Mouse (Mus musculus): Measurements from ENCODE around the gene Rxfp4. TPM values are rescaled to one million over a fixed set of nuclear protein-coding genes. Genes with fewer than 3 reads are reported as not detected.

Rxfp4 gene
- polyA plus RNA-seq, 1 experiment from 2014 or later, result not detected

DNA sequence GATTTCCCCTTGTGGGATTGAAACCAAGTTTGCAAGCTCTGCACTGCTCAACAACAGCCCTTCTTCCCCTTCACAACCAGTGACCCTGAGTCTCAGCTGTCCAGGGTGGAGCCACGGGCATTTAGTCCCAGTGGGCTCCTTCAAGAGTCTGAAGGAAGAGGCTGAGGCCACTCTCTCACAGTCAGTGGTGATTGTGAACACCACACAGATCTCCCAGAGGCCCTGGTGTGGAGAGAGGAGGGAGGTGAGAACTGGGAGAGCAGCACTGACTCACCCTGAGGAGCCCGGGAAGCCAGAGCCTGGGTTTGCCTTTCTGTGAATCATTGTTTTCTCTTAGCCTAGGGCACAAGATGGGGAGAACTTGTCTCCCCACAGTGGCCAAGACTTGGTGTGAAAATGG is 28.0 kb downstream of the Rxfp4 start:
- H3K4me1 ChIP-seq (replicated peaks; ENCODE audit: control insufficient read depth, insufficient read depth, low read length), result peaks cover 51% of the 10 kb centered on the region
- H3K9me3 ChIP-seq (ENCODE audit: control insufficient read depth, low read length), result no peaks in the 10 kb centered on the region
- WGBS, result 20% methylated on average over 2 of the region's 2 CpGs
- peaks cover 35% of the 10 kb centered on the region for H3K36me3 ChIP-seq (replicated peaks; ENCODE audit: control insufficient read depth, insufficient read depth)
- DNase-seq (ENCODE audit: low spot score) (no peak), ATAC-seq (ENCODE audit: low FRiP score) (no peak)
- H3K4me3 ChIP-seq (replicated peaks; ENCODE audit: low read length), result peak overlapping the region; percentile 70
- H3K4me2 ChIP-seq (replicated peaks), result peak overlapping the region; percentile 98
- H3K27ac ChIP-seq, result peak overlapping the region; percentile 97
- H3K27me3 ChIP-seq (ENCODE audit: control insufficient read depth, insufficient read depth, low read length), result no peaks in the 10 kb centered on the region
- H3K9ac ChIP-seq, result peak overlapping the region; percentile 99

- 4% methylated on average over 4 of the region's 4 CpGs for WGBS
- no peaks in the 10 kb centered on the region for H3K27me3 ChIP-seq (ENCODE audit: control insufficient read depth, insufficient read depth, low read length)
- DNase-seq (ENCODE audit: low spot score), result no peak
- peaks cover 50% of the 10 kb centered on the region for H3K4me1 ChIP-seq (replicated peaks; ENCODE audit: control insufficient read depth, insufficient read depth, low read length)
- peak overlapping the region; percentile 70 for H3K4me3 ChIP-seq (replicated peaks; ENCODE audit: low read length)
- peaks cover 28% of the 10 kb centered on the region for H3K36me3 ChIP-seq (replicated peaks; ENCODE audit: control insufficient read depth, insufficient read depth)
- H3K9ac ChIP-seq, result peak overlapping the region; percentile 99
- H3K4me2 ChIP-seq (replicated peaks), result peak overlapping the region; percentile 98
- H3K9me3 ChIP-seq (ENCODE audit: control insufficient read depth, low read length), result no peaks in the 10 kb centered on the region
- peak overlapping the region; percentile 97 for H3K27ac ChIP-seq
- ATAC-seq (ENCODE audit: low FRiP score), result no peak
Measured at GRCm38 (mm10) chr3:88624324-88624723, 28.6 kb downstream of the Rxfp4 start.

DNA sequence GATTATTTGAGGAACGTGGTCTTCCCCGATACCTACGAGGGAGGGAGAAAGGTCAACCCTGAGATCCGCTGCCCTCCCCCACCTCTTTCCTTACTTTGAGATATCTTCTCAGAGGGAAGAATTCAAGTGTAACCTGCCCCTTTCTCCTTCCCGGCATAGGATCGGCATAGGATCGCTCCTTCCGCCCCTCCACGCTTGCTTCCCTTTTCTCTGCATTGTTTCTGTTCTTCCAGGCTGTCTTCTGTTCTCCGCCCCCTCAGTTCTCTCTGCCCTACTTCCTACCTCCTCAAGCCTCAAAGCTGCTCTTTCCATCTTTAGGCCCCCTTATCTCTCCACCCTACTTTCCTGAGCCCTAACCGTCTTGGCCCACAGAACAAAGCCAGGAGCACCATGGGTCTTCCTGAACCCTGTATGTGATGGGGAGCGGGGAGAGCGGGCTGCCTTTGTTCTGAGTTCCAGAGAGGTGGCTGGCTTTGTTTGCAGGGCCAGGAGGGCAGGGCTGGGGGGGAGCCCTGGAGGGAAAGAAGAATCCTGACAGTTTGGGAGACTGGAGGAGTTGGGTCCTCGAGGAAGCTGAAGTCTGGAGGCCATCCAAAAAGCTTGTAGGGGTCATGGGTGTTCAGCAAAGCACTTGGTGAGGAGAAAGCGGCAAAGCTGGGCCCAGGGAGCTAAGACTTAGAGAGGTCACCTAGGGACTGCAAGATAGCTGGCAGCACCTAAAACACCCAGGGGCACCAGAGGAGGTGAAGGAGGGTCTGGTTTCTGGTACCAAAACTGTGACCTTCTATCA is 29.4 kb downstream of the Rxfp4 start:
- H3K9ac ChIP-seq, result peak overlapping the region; percentile 99
- WGBS, result 0% methylated on average over 15 of the region's 15 CpGs
- peak overlapping the region; percentile 97 for H3K27ac ChIP-seq
- H3K36me3 ChIP-seq (replicated peaks; ENCODE audit: control insufficient read depth, insufficient read depth), result peaks cover 21% of the 10 kb centered on the region; the same call in 1 of the 2 replicates
- peak overlapping the region; percentile 98 for H3K4me2 ChIP-seq (replicated peaks)
- peaks cover 46% of the 10 kb centered on the region for H3K4me1 ChIP-seq (replicated peaks; ENCODE audit: control insufficient read depth, insufficient read depth, low read length)
- H3K27me3 ChIP-seq (ENCODE audit: control insufficient read depth, insufficient read depth, low read length), result no peaks in the 10 kb centered on the region
- peak overlapping the region; percentile 70 for H3K4me3 ChIP-seq (replicated peaks; ENCODE audit: low read length)
- H3K9me3 ChIP-seq (ENCODE audit: control insufficient read depth, low read length), result no peaks in the 10 kb centered on the region
- DNase-seq (ENCODE audit: low spot score), result peak; percentile 53
- no peak for ATAC-seq (ENCODE audit: low FRiP score)

GRCm38 (mm10) chr3:88622941-88623345 is 30.0 kb downstream of the Rxfp4 start:
- H3K4me2 ChIP-seq (replicated peaks), result peak overlapping the region; percentile 98
- H3K9me3 ChIP-seq (ENCODE audit: control insufficient read depth, low read length), result no peaks in the 10 kb centered on the region
- 0% methylated on average over 6 of the region's 6 CpGs for WGBS
- no peaks in the 10 kb centered on the region for H3K27me3 ChIP-seq (ENCODE audit: control insufficient read depth, insufficient read depth, low read length)
- ATAC-seq (ENCODE audit: low FRiP score) (peak; percentile 32; the same call in 1 of the 2 replicates), DNase-seq (ENCODE audit: low spot score) (peak; percentile 65)
- peaks cover 15% of the 10 kb centered on the region; the same call in 1 of the 2 replicates for H3K36me3 ChIP-seq (replicated peaks; ENCODE audit: control insufficient read depth, insufficient read depth)
- peak overlapping the region; percentile 99 for H3K9ac ChIP-seq
- peaks cover 40% of the 10 kb centered on the region for H3K4me1 ChIP-seq (replicated peaks; ENCODE audit: control insufficient read depth, insufficient read depth, low read length)
- H3K4me3 ChIP-seq (replicated peaks; ENCODE audit: low read length), result peak overlapping the region; percentile 70
- peak overlapping the region; percentile 97 for H3K27ac ChIP-seq

DNA sequence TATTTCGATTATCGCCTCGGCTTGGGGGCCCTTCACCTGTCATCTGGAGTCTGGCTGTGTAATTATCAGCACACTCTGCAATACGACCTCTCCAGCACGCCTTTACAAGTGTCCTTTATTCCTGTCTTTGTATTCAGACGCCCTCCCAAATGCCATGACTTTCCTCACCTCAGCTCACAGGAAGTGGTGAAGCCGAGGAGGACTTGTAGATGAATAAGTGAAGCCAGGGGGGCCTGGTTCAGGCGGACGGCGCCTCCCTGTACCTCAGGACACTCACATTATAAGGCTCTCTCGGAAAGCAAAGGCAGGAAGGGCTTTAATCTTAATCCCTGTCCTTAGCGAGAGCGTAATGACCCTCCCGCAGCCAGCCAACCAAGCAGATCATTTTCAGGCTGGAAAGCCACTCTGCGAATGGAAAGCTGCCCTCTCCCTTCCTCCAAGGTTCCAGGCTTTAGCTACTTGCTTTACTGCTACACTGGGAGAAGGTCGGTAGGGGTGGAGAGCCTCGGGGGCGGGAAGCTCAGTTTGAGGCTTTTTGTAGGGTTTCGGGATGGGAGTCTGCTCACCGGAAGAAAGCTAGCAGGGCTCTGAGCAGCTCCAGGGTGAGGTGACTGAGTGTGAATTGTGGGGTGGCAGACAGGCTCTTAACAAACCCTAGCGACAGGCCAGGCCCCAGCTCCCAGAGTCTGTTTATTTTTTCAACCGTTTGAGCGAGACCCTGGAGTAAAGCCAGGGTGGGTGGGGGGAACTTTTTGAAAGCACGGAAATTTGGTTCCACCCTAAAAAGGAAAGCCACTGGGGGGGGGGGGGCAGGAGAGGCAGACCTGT is 30.6 kb downstream of the Rxfp4 start:
- Histone ChIP-seq H3K27ac (peak overlapping the region; percentile 97), H3K9ac (peak overlapping the region; percentile 99), H3K4me3 (replicated peaks; ENCODE audit: low read length) (peak overlapping the region; percentile 70), H3K9me3 (ENCODE audit: control insufficient read depth, low read length) (no peaks in the 10 kb centered on the region), H3K4me2 (replicated peaks) (peak overlapping the region; percentile 98), H3K36me3 (replicated peaks; ENCODE audit: control insufficient read depth, insufficient read depth) (peaks cover 15% of the 10 kb centered on the region; the same call in 1 of the 2 replicates), H3K27me3 (ENCODE audit: control insufficient read depth, insufficient read depth, low read length) (no peaks in the 10 kb centered on the region), H3K4me1 (replicated peaks; ENCODE audit: control insufficient read depth, insufficient read depth, low read length) (peaks cover 40% of the 10 kb centered on the region)
- under 1% methylated on average over 24 of the region's 24 CpGs for WGBS
- peak; percentile 38 for DNase-seq (ENCODE audit: low spot score)
- 0 out of 2 replicates have a peak, but pooled peaks have one; percentile 5 for ATAC-seq (ENCODE audit: low FRiP score)

GRCm38 (mm10) chr3:88621537-88622112 is 31.3 kb downstream of the Rxfp4 start:
- DNase-seq (ENCODE audit: low spot score) (peak; percentile 46), ATAC-seq (ENCODE audit: low FRiP score) (peak; percentile 16)
- WGBS, result under 1% methylated on average over 35 of the region's 36 CpGs
- peaks cover 15% of the 10 kb centered on the region; the same call in 1 of the 2 replicates for H3K36me3 ChIP-seq (replicated peaks; ENCODE audit: control insufficient read depth, insufficient read depth)
- H3K4me3 ChIP-seq (replicated peaks; ENCODE audit: low read length), result peak overlapping the region; percentile 70
- H3K9me3 ChIP-seq (ENCODE audit: control insufficient read depth, low read length), result no peaks in the 10 kb centered on the region
- H3K4me2 ChIP-seq (replicated peaks), result peak overlapping the region; percentile 98
- peak overlapping the region; percentile 97 for H3K27ac ChIP-seq
- no peaks in the 10 kb centered on the region for H3K27me3 ChIP-seq (ENCODE audit: control insufficient read depth, insufficient read depth, low read length)
- peak overlapping the region; percentile 99 for H3K9ac ChIP-seq
- H3K4me1 ChIP-seq (replicated peaks; ENCODE audit: control insufficient read depth, insufficient read depth, low read length), result peaks cover 35% of the 10 kb centered on the region

DNA sequence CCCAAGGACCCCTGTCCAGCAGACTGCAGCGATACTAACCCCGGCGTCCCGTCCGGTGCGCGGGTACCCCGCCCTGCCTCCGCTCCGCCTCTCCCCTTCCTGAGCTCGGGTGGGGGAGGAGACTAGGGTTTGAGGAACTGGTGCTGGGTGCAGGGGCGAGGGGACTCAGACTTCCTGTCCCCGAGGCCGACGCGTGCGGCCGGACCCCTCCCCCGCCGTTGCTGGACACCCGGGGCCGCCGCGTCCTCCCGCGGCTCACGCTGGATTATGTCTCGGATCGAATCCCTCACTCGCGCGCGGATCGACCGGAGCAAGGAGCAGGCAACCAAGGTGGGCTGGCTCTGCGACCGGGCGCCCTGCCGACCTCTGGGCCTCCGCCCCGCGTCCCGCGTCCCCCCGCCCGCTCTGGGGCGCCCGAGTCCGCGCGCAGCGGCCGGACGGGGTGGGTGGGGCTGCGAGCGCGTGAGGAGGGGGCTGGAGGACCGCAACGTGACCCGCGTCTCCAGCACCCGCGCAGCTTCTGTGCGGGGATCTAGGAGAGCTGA is 31.9 kb downstream of the Rxfp4 start:
- peak overlapping the region; percentile 97 for H3K27ac ChIP-seq
- peak overlapping the region; percentile 99 for H3K9ac ChIP-seq
- peak overlapping the region; percentile 98 for H3K4me2 ChIP-seq (replicated peaks)
- WGBS, result under 1% methylated on average over 64 of the region's 64 CpGs
- H3K4me1 ChIP-seq (replicated peaks; ENCODE audit: control insufficient read depth, insufficient read depth, low read length), result peaks cover 34% of the 10 kb centered on the region
- no peaks in the 10 kb centered on the region for H3K27me3 ChIP-seq (ENCODE audit: control insufficient read depth, insufficient read depth, low read length)
- ATAC-seq (ENCODE audit: low FRiP score), result peak; percentile 49
- H3K36me3 ChIP-seq (replicated peaks; ENCODE audit: control insufficient read depth, insufficient read depth), result peaks cover 13% of the 10 kb centered on the region; the same call in 1 of the 2 replicates
- peak overlapping the region; percentile 70 for H3K4me3 ChIP-seq (replicated peaks; ENCODE audit: low read length)
- DNase-seq (ENCODE audit: low spot score), result peak; percentile 46
- no peaks in the 10 kb centered on the region for H3K9me3 ChIP-seq (ENCODE audit: control insufficient read depth, low read length)

DNA sequence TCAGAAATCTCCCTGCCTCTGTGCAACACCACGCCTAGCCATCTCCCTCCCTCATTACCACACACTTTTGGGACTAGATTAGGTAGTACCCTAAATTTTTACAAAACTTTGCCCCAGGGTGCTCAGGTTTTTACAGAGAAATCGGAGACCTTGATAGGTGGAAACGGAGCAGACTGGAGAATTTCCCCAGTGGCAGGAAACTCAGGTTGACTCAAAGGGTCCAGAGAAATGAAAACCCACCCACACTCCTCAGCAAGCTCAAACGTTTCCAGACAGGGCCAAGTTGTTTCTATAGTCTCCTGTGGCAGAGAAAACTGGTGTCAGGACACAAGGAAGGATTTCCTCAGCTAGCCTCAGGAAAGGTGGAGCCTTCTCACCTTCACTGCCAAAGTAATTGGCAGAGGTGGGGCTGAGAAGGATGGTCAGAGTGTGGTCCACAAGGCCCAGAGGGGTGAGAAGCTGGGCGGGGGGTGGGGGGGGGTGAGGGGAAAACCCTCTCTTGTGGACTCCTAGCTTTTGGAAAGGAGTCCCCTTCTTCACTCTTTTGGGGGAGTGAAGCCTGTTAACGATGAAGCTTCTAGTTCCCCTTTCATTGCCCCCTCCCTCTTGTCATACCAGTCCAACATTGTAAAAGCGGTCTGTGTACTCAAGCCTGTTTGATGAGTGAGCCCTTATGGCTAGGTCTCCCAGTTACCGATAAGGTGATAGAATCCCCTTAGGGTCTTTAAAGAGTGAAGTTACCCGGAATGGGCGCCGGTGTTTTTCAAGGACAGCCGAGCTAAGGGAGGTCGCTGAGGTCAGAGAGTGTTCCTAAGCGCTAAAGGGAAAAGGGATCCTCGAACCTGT is 32.6 kb downstream of the Rxfp4 start:
- peak overlapping the region; percentile 97 for H3K27ac ChIP-seq

More for the DNA sequence above, 32.6 kb downstream of the Rxfp4 start:
- Histone ChIP-seq H3K9me3 (ENCODE audit: control insufficient read depth, low read length) (no peaks in the 10 kb centered on the region), H3K4me3 (replicated peaks; ENCODE audit: low read length) (peak overlapping the region; percentile 70), H3K4me1 (replicated peaks; ENCODE audit: control insufficient read depth, insufficient read depth, low read length) (peaks cover 32% of the 10 kb centered on the region), H3K36me3 (replicated peaks; ENCODE audit: control insufficient read depth, insufficient read depth) (peaks cover 6% of the 10 kb centered on the region; the same call in 1 of the 2 replicates), H3K9ac (peak overlapping the region; percentile 99), H3K27me3 (ENCODE audit: control insufficient read depth, insufficient read depth, low read length) (no peaks in the 10 kb centered on the region), H3K4me2 (replicated peaks) (peak overlapping the region; percentile 98)
- DNase-seq (ENCODE audit: low spot score), result no peak
- ATAC-seq (ENCODE audit: low FRiP score), result no peak
- 14% methylated on average over 15 of the region's 15 CpGs for WGBS

Measured in hindbrain, embryonic 14.5 days (tissue).